Mouse (Mus musculus) mammary gland, adult 2 months (tissue): ENCODE data around the gene Gspt2. TPM values are rescaled to one million over a fixed set of nuclear protein-coding genes. Genes with fewer than 3 reads are reported as not detected.

Source experiments
- polyA plus RNA-seq: library from polyadenylated mRNA; depleted of rRNA; stranded (reverse); fragments of >200 nt; gene quantifications from 2 replicates; pipeline ENCODE4 v1.2.3, GENCODE M21; 2012; ENCODE audit warnings: low replicate concordance; rRNA removed

Gene Gspt2
- polyA plus RNA-seq = 2.5 and 4.6 TPM in 2 replicates

DNA sequence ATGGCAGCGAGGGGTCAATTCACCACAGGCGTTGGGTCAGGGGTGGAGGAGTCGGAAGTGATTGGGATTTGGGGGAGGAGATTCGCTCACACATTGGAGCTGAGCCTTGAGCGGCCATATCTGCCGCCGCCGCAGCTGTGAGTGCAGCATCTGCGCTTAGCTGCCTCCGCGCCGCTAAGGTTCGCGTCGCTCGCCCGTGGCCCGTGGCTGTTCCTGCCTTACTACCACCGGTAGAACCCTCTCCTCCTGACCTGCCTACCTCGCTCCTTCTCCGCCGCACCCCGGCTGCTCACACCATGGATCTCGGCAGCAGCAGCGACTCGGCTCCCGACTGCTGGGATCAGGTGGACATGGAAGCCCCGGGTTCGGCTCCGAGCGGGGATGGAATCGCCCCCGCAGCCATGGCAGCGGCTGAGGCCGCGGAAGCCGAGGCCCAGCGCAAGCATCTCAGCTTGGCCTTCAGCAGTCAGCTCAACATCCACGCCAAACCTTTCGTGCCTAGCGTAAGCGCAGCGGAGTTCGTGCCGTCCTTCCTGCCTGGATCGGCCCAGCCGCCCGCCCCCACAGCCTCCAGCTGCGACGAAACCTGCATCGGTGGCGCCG is at the start of gene Gspt2:
Gspt2 (plus strand) TSS at position 109 of the 603 bp plus-strand sequence.

Other genes with a start within 250 kb of the Gspt2 start
- 223 and 245 TPM in 2 replicates for gene Maged1, start 93.9 kb upstream of the Gspt2 start, polyA plus RNA-seq
- 2.4 and 2.8 TPM in 2 replicates for gene Zxdb, start 88.5 kb downstream of the Gspt2 start, polyA plus RNA-seq